In the genomic region with DNA sequence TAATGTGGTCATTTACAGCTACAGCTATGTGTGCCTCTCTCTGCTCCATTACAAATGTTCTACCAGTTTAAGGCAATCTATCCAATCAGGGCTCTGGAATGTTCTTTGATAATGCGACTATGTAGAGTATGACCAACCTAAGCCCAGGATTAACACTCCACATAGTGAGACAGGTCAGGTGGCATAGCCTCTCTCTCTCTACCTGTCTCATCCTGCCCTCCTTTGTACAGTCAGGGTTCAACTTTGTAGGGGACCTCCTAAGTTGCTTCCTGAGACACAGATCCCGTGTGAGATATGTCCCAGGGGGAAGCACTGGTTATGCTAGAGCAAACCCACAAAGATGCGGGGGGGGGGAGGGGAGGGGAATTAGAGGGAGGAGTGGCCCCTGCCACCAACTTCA, we compare ENCODE assay signal across 24 mouse cellular contexts. TPM values are rescaled to one million over a fixed set of nuclear protein-coding genes. Genes with fewer than 3 reads are reported as not detected.
"Had no signal": no experiment of that assay in that cellular context is flagged by ENCODE, and none has a peak within 500 bp of the region (broad histone marks: within the 10 kb centered on the region; RNA-seq: fewer than 3 reads in every experiment).

No protein-coding gene starts in this region.

- H3K4me3 ChIP-seq: gastrocnemius, adult 2 months; heart, adult 2 months; hindbrain, embryonic 13.5 days; hindbrain, embryonic 15.5 days; limb, embryonic 13.5 days; limb, embryonic 15.5 days had no signal

- H3K9me3 ChIP-seq: hindbrain, embryonic 13.5 days; hindbrain, embryonic 15.5 days; limb, embryonic 15.5 days had no signal

- ATAC-seq: forebrain, embryonic 16.5 days; hindbrain, postnatal 0 days; intestine, embryonic 16.5 days had no signal

- H3K27me3 ChIP-seq: hindbrain, embryonic 15.5 days; limb, embryonic 13.5 days; limb, embryonic 15.5 days had no signal

- H3K4me2 ChIP-seq: heart, embryonic 11.5 days; hindbrain, embryonic 13.5 days; hindbrain, embryonic 15.5 days; limb, embryonic 13.5 days; limb, embryonic 15.5 days had no signal

- H3K27ac ChIP-seq: gastrocnemius, adult 2 months; heart, adult 2 months; hindbrain, embryonic 13.5 days; hindbrain, embryonic 15.5 days; hindbrain, postnatal 0 days; kidney, postnatal 0 days; limb, embryonic 13.5 days; limb, embryonic 15.5 days had no signal

- H3K4me1 ChIP-seq: hindbrain, embryonic 13.5 days; hindbrain, embryonic 15.5 days; limb, embryonic 13.5 days; limb, embryonic 15.5 days had no signal

- H3K9ac ChIP-seq: hindbrain, embryonic 13.5 days; hindbrain, embryonic 15.5 days; limb, embryonic 13.5 days; limb, embryonic 15.5 days had no signal

- DNase-seq: gastrocnemius, adult 2 months; gastrocnemius, postnatal 10 days; gastrocnemius, postnatal 25 days; heart, adult 2 months; heart, postnatal 14 days; heart, postnatal 36 days; kidney, adult 18-20 months; kidney, adult 8-10 months; kidney, postnatal 14 days; kidney, postnatal 36 days; layer of hippocampus, adult 9-11 months; layer of hippocampus, postnatal 36 days; left cerebral cortex, postnatal 4 days had no signal

- H3K36me3 ChIP-seq: hindbrain, embryonic 13.5 days; hindbrain, embryonic 15.5 days; limb, embryonic 13.5 days; limb, embryonic 15.5 days had no signal

RNA-seq across cellular contexts. Expression of a gene that starts 48.1 kb away (rescaled TPM):
- total RNA-seq: gastrocnemius, adult 2 months; gastrocnemius, postnatal 4 days; hematopoietic stem cell, adult 5-6 weeks; left cerebral cortex, postnatal 4 days had no signal
